Mouse (Mus musculus) testis, adult 2 months (tissue): ENCODE data around the gene Psmg1. TPM values are rescaled to one million over a fixed set of nuclear protein-coding genes. Genes with fewer than 3 reads are reported as not detected.

Source experiments
- H3K27ac ChIP-seq: fragments of 200-500 bp; 2 replicates; pipeline ENCODE4 v1.5.1; 2012; ENCODE audit warnings: low read depth, low read length; ENCODE audit not compliant: control insufficient read depth, insufficient read depth
- H3K27me3 ChIP-seq: fragments of 200-500 bp; 2 replicates; pipeline ENCODE4 v1.6.1; 2012; ENCODE audit warnings: mild to moderate bottlenecking, low read length, moderate library complexity; ENCODE audit not compliant: control insufficient read depth, insufficient read depth
- H3K36me3 ChIP-seq: fragments of 200-500 bp; 2 replicates; pipeline ENCODE4 v1.6.1; 2012; ENCODE audit warnings: mild to moderate bottlenecking, low read length; ENCODE audit not compliant: control insufficient read depth, insufficient read depth
- H3K4me1 ChIP-seq: fragments of 200-500 bp; 2 replicates; pipeline ENCODE4 v1.6.1; 2012; ENCODE audit warnings: low read length; ENCODE audit not compliant: control insufficient read depth, insufficient read depth
- H3K4me3 ChIP-seq: fragments of 200-500 bp; 2 replicates; pipeline ENCODE4 v1.5.1; 2012; ENCODE audit warnings: low read depth, mild to moderate bottlenecking, low read length, moderate library complexity, mixed read lengths; ENCODE audit not compliant: control insufficient read depth
- CTCF ChIP-seq: fragments of 200-500 bp; IDR thresholded peaks from 2 replicates; pipeline ENCODE4 v1.5.1; 2012; ENCODE audit warnings: low read depth, mild to moderate bottlenecking, inconsistent platforms, low read length, moderate library complexity; ENCODE audit not compliant: control insufficient read depth, insufficient read depth, insufficient replicate concordance
- POLR2A ChIP-seq: fragments of 200-500 bp; IDR thresholded peaks from 2 replicates; pipeline ENCODE4 v1.6.1; 2012; ENCODE audit warnings: low read depth, mild to moderate bottlenecking, inconsistent platforms, low read length, moderate library complexity; ENCODE audit not compliant: control insufficient read depth
- polyA plus RNA-seq: library from polyadenylated mRNA; depleted of rRNA; stranded (reverse); fragments of >200 nt; gene quantifications from 2 replicates; pipeline ENCODE4 v1.2.3, GENCODE M21; 2012; rRNA removed

Psmg1 gene
- polyA plus RNA-seq, 1 experiment = 26.5 TPM

- H3K36me3 ChIP-seq = no peaks in the 10 kb centered on the region
- no peak overlapping the region for H3K27ac ChIP-seq
- H3K27me3 ChIP-seq = no peaks in the 10 kb centered on the region
- H3K4me1 ChIP-seq = peaks cover 3% of the 10 kb centered on the region; the same call in 1 of the 2 replicates
- TF ChIP-seq POLR2A (no peak), CTCF (no peak)
- no peak overlapping the region for H3K4me3 ChIP-seq
Observed at GRCm38 (mm10) chr16:95941575-95941974, 49.2 kb downstream of the Psmg1 start.

GRCm38 (mm10) chr16:95935495-95935961 lies 55.2 kb downstream of the Psmg1 start:
- TF ChIP-seq POLR2A = no peak
- no peak for TF ChIP-seq CTCF
- Histone ChIP-seq H3K4me1 (peaks cover 3% of the 10 kb centered on the region), H3K27me3 (no peaks in the 10 kb centered on the region), H3K27ac (no peak overlapping the region), H3K36me3 (no peaks in the 10 kb centered on the region), H3K4me3 (no peak overlapping the region)

- H3K4me1 ChIP-seq = peaks cover 3% of the 10 kb centered on the region
- H3K4me3 ChIP-seq = no peak overlapping the region
- no peaks in the 10 kb centered on the region for H3K36me3 ChIP-seq
- H3K27me3 ChIP-seq = no peaks in the 10 kb centered on the region
- H3K27ac ChIP-seq = no peak overlapping the region
- no peak for TF ChIP-seq CTCF
- no peak for TF ChIP-seq POLR2A
Observed at GRCm38 (mm10) chr16:95932860-95933259, 57.9 kb downstream of the Psmg1 start.

GRCm38 (mm10) chr16:95931509-95931908 lies 59.3 kb downstream of the Psmg1 start:
- peaks cover 3% of the 10 kb centered on the region for H3K4me1 ChIP-seq
- no peak overlapping the region for H3K27ac ChIP-seq
- H3K36me3 ChIP-seq = no peaks in the 10 kb centered on the region
- no peak overlapping the region for H3K4me3 ChIP-seq
- H3K27me3 ChIP-seq = no peaks in the 10 kb centered on the region
- no peak for TF ChIP-seq POLR2A
- TF ChIP-seq CTCF = no peak

Other genes with a start within 250 kb of the Psmg1 start
- 25.3 and 26.6 TPM in 2 replicates for gene Brwd1, start 91.6 kb upstream of the Psmg1 start, polyA plus RNA-seq
- gene Hmgn1, start 136.8 kb upstream of the Psmg1 start, polyA plus RNA-seq = 16.3 and 17.3 TPM in 2 replicates
- 34.6 and 37.3 TPM in 2 replicates for gene Wrb, start 154.4 kb upstream of the Psmg1 start, polyA plus RNA-seq
- gene Lca5l, start 201.3 kb upstream of the Psmg1 start, polyA plus RNA-seq = 40.3 and 41.7 TPM in 2 replicates
- gene Sh3bgr, start 209.5 kb upstream of the Psmg1 start, polyA plus RNA-seq = 1.8 and 3.4 TPM in 2 replicates
- not detected in 2 replicates for gene B3galt5, start 244.8 kb upstream of the Psmg1 start, polyA plus RNA-seq